Mouse (Mus musculus) Muller cell, postnatal 12 days (primary cell): ENCODE data around the gene Scaf8.
"Not testable (repeated sequence)": the region's sequence is repeated elsewhere in the genome, so short reads cannot be mapped to it uniquely, and the experiment has no call there.

Experiments
- DNase-seq: peaks from one replicate; pipeline ENCODE4 v3.0.0-alpha.2; 2015; ENCODE audit errors: inconsistent ontology term

The Scaf8 gene

GRCm38 (mm10) chr17:3114720-3115379 is at the start of gene Scaf8:
Gene Scaf8 (plus strand): TSS chr17:3114972.
- peak; percentile 96 for DNase-seq

- no peak for DNase-seq
These were observed 39.5 kb upstream of the Scaf8 start for GRCm38 (mm10) chr17:3075166-3075872.

- no peak for DNase-seq
These were observed 38.9 kb upstream of the Scaf8 start for GRCm38 (mm10) chr17:3075873-3076245.

GRCm38 (mm10) chr17:3077936-3078335 is 36.8 kb upstream of the Scaf8 start:
- DNase-seq: not testable (repeated sequence)

GRCm38 (mm10) chr17:3080587-3081349 is 34.0 kb upstream of the Scaf8 start:
- not testable (repeated sequence) for DNase-seq

GRCm38 (mm10) chr17:3081512-3082100 is 33.2 kb upstream of the Scaf8 start:
- DNase-seq: not testable (repeated sequence)

- DNase-seq: peak; percentile 22
These were observed 32.5 kb upstream of the Scaf8 start for GRCm38 (mm10) chr17:3082125-3082755.

GRCm38 (mm10) chr17:3082756-3083749 is 31.7 kb upstream of the Scaf8 start:
- peak; percentile 57 for DNase-seq

GRCm38 (mm10) chr17:3083886-3084550 is 30.8 kb upstream of the Scaf8 start:
- DNase-seq: peak; percentile 96

- DNase-seq: peak; percentile 76
These were observed 30.2 kb upstream of the Scaf8 start for GRCm38 (mm10) chr17:3084551-3084930.

- DNase-seq: peak; percentile 1
These were observed 29.6 kb upstream of the Scaf8 start for GRCm38 (mm10) chr17:3085152-3085551.

GRCm38 (mm10) chr17:3092682-3093081 is 22.1 kb upstream of the Scaf8 start:
- no peak for DNase-seq

GRCm38 (mm10) chr17:3099273-3099672 is 15.5 kb upstream of the Scaf8 start:
- DNase-seq: not testable (repeated sequence)

- peak; percentile 81 for DNase-seq
These were observed 12.2 kb upstream of the Scaf8 start for GRCm38 (mm10) chr17:3102336-3103165.

- no peak for DNase-seq
These were observed 10.4 kb upstream of the Scaf8 start for GRCm38 (mm10) chr17:3104154-3104931.

- no peak for DNase-seq
These were observed 9.8 kb upstream of the Scaf8 start for GRCm38 (mm10) chr17:3105022-3105421.

GRCm38 (mm10) chr17:3113737-3114357 is 925 bp upstream of the Scaf8 start:
- DNase-seq: peak; percentile 18

- no peak for DNase-seq
These were observed 433 bp upstream of the Scaf8 start for GRCm38 (mm10) chr17:3114358-3114719.
